Mouse (Mus musculus) heart, embryonic 16.5 days (tissue): ENCODE results near the gene Fuca2. TPM values are rescaled to one million over a fixed set of nuclear protein-coding genes. Genes with fewer than 3 reads are reported as not detected.
"Not testable (repeated sequence)": the region's sequence is repeated elsewhere in the genome, so short reads cannot be mapped to it uniquely, and the experiment has no call there.

Experiments used
- ATAC-seq: fragments of 200-750 bp; cut with Nextera tagmentation; replicated peaks from 2 replicates; pipeline ENCODE4 v1.8.0; 2017; ENCODE audit warnings: moderate number of reproducible peaks; ENCODE audit not compliant: insufficient read depth, low FRiP score; ENCODE audit errors: extremely low read depth
- H3K27ac ChIP-seq: fragments of 300-500 bp; sonication (generic); 2 replicates; pipeline ENCODE4 v1.5.1; 2014; ENCODE audit warnings: mild to moderate bottlenecking, low read length, control low read depth, moderate library complexity
- H3K27me3 ChIP-seq: fragments of 300-500 bp; sonication (generic); 2 replicates; pipeline ENCODE4 v1.6.1; 2014; ENCODE audit warnings: low read length, mixed read lengths; ENCODE audit not compliant: control insufficient read depth, insufficient read depth
- H3K36me3 ChIP-seq: fragments of 300-500 bp; sonication (generic); 2 replicates; pipeline ENCODE4 v1.6.1; 2014; ENCODE audit not compliant: control insufficient read depth, insufficient read depth
- H3K4me1 ChIP-seq: fragments of 300-500 bp; sonication (generic); 2 replicates; pipeline ENCODE4 v1.6.1; 2014; ENCODE audit warnings: low read length, mixed read lengths; ENCODE audit not compliant: control insufficient read depth, insufficient read depth
- H3K4me2 ChIP-seq: fragments of 300-500 bp; sonication (generic); 2 replicates; pipeline ENCODE4 v1.6.1; 2014; ENCODE audit warnings: low read depth, mild to moderate bottlenecking, control low read depth, low read length
- H3K4me3 ChIP-seq: fragments of 300-500 bp; sonication (generic); 2 replicates; pipeline ENCODE4 v1.5.1; 2014; ENCODE audit warnings: mild to moderate bottlenecking, control low read depth, low read length
- H3K9ac ChIP-seq: fragments of 300-500 bp; sonication (generic); 2 replicates; pipeline ENCODE4 v1.6.1; 2014; ENCODE audit warnings: low read length, control low read depth
- H3K9me3 ChIP-seq: fragments of 300-500 bp; sonication (generic); replicated peaks from 2 replicates; pipeline ENCODE4 v1.6.1; 2016; ENCODE audit warnings: low read length; ENCODE audit not compliant: control insufficient read depth
- WGBS: fragments of 180-500 bp; shearing (Covaris S2); extraction: QIAGEN DNeasy Blood & Tissue Kit; methylation state at CpG from one replicate; pipeline ENCODE4 v1.1.7; 2014; 5-methylcytosine and 5-hydroxymethylcytosine counted together
- polyA plus RNA-seq: library from polyadenylated mRNA; unstranded; fragments of >200 nt; fragmentation: Nextera tagmentation; extraction: Ambion mirVana; gene quantifications from 2 replicates; pipeline ENCODE4 v1.2.1, GENCODE M21; 2015

The Fuca2 gene
- 91.7 and 94.5 TPM in 2 replicates for polyA plus RNA-seq

- Histone ChIP-seq H3K9me3 (no peaks in the 10 kb centered on the region), H3K27me3 (no peaks in the 10 kb centered on the region), H3K9ac (no peak within 1 kb of the TSS), H3K4me3 (no peak within 1 kb of the TSS), H3K4me2 (no peak within 1 kb of the TSS), H3K4me1 (peaks cover 19% of the 10 kb centered on the region), H3K27ac (peak within 1 kb of the TSS; percentile 48; the same call in 1 of the 2 replicates), H3K36me3 (peaks cover 5% of the 10 kb centered on the region; the same call in 1 of the 2 replicates)
- 86% methylated on average over 2 of the region's 2 CpGs for WGBS
- ATAC-seq: no peak
These were observed at the start of gene Fuca2 for GRCm38 (mm10) chr10:13499331-13499730. Fuca2 (plus strand) TSS chr10:13499540.

- H3K9ac ChIP-seq: no peak overlapping the region
- H3K9me3 ChIP-seq: no peaks in the 10 kb centered on the region
- no peaks in the 10 kb centered on the region for H3K36me3 ChIP-seq
- no peaks in the 10 kb centered on the region for H3K27me3 ChIP-seq
- no peak overlapping the region for H3K4me3 ChIP-seq
- H3K4me1 ChIP-seq: peaks cover 17% of the 10 kb centered on the region
- ATAC-seq: no peak
- whole genome bisulfite sequencing: 78% methylated on average over 6 of the region's 6 CpGs
- H3K4me2 ChIP-seq: no peak overlapping the region
- H3K27ac ChIP-seq: no peak overlapping the region
These were observed 47.7 kb upstream of the Fuca2 start for GRCm38 (mm10) chr10:13451640-13452039.

GRCm38 (mm10) chr10:13453200-13453990 is 45.9 kb upstream of the Fuca2 start:
- H3K4me1 ChIP-seq: peaks cover 5% of the 10 kb centered on the region
- no peak overlapping the region for H3K27ac ChIP-seq
- peak overlapping the region; percentile 23; the same call in 1 of the 2 replicates for H3K4me2 ChIP-seq
- H3K9ac ChIP-seq: no peak overlapping the region
- no peak overlapping the region for H3K4me3 ChIP-seq
- no peak for ATAC-seq
- H3K36me3 ChIP-seq: no peaks in the 10 kb centered on the region
- no peaks in the 10 kb centered on the region for H3K27me3 ChIP-seq
- H3K9me3 ChIP-seq: no peaks in the 10 kb centered on the region
- WGBS: 47% methylated on average over 13 of the region's 13 CpGs

- H3K4me1 ChIP-seq, H3K9me3 ChIP-seq, H3K27me3 ChIP-seq, ATAC-seq, H3K4me2 ChIP-seq, H3K27ac ChIP-seq, H3K36me3 ChIP-seq, H3K9ac ChIP-seq, H3K4me3 ChIP-seq: not testable (repeated sequence)
- WGBS: 87% methylated on average over 3 of the region's 3 CpGs
These were observed 35.0 kb upstream of the Fuca2 start for GRCm38 (mm10) chr10:13464295-13464694.

GRCm38 (mm10) chr10:13466925-13467324 is 32.4 kb upstream of the Fuca2 start:
- H3K4me3 ChIP-seq: no peak overlapping the region
- H3K36me3 ChIP-seq: no peaks in the 10 kb centered on the region
- ATAC-seq: no peak
- H3K9me3 ChIP-seq: no peaks in the 10 kb centered on the region
- H3K9ac ChIP-seq: no peak overlapping the region
- H3K4me2 ChIP-seq: no peak overlapping the region
- WGBS: 58% methylated on average over 5 of the region's 5 CpGs
- no peak overlapping the region for H3K27ac ChIP-seq
- H3K4me1 ChIP-seq: peaks cover 7% of the 10 kb centered on the region; the same call in 1 of the 2 replicates
- no peaks in the 10 kb centered on the region for H3K27me3 ChIP-seq

- not testable (repeated sequence) for H3K9ac ChIP-seq, H3K36me3 ChIP-seq, H3K27ac ChIP-seq, H3K27me3 ChIP-seq, H3K4me2 ChIP-seq, ATAC-seq, H3K9me3 ChIP-seq, H3K4me1 ChIP-seq, H3K4me3 ChIP-seq
- 59% methylated on average over 6 of the region's 6 CpGs for WGBS
These were observed 31.3 kb upstream of the Fuca2 start for GRCm38 (mm10) chr10:13468025-13468529.

- peaks cover 14% of the 10 kb centered on the region; the same call in 1 of the 2 replicates for H3K4me1 ChIP-seq
- H3K9me3 ChIP-seq: no peaks in the 10 kb centered on the region
- no peak overlapping the region for H3K4me3 ChIP-seq
- 84% methylated on average over 3 of the region's 3 CpGs for WGBS
- H3K27me3 ChIP-seq: 0 out of 2 replicates have a peak, but pooled peaks cover 2% of the 10 kb centered on the region
- no peak overlapping the region for H3K4me2 ChIP-seq
- ATAC-seq: no peak
- H3K27ac ChIP-seq: no peak overlapping the region
- H3K9ac ChIP-seq: no peak overlapping the region
- H3K36me3 ChIP-seq: no peaks in the 10 kb centered on the region
These were observed 29.1 kb upstream of the Fuca2 start for GRCm38 (mm10) chr10:13470236-13470635.

GRCm38 (mm10) chr10:13473287-13473832 is 26.0 kb upstream of the Fuca2 start:
- Histone ChIP-seq H3K4me2 (peak overlapping the region; percentile 91), H3K4me1 (peaks cover 14% of the 10 kb centered on the region; the same call in 1 of the 2 replicates), H3K9ac (peak overlapping the region; percentile 87), H3K4me3 (peak overlapping the region; percentile 80), H3K27ac (no peak overlapping the region), H3K36me3 (no peaks in the 10 kb centered on the region), H3K27me3 (0 out of 2 replicates have a peak, but pooled peaks cover 2% of the 10 kb centered on the region), H3K9me3 (no peaks in the 10 kb centered on the region)
- ATAC-seq: no peak
- WGBS: 16% methylated on average over 17 of the region's 17 CpGs
